Mouse (Mus musculus) liver, embryonic 13.5 days (tissue): ENCODE data around the gene Ccdc154. TPM values are rescaled to one million over a fixed set of nuclear protein-coding genes. Genes with fewer than 3 reads are reported as not detected.

Experiments
- ATAC-seq: fragments of 200-750 bp; cut with Nextera tagmentation; 2 replicates; pipeline ENCODE4 v1.8.0; 2017; ENCODE audit warnings: low read depth, mild to moderate bottlenecking, moderate number of reproducible peaks, moderate library complexity
- DNase-seq: peaks from one replicate; pipeline ENCODE4 v3.0.0; 2022
- H3K27ac ChIP-seq: fragments of 300-500 bp; sonication (generic); 2 replicates; pipeline ENCODE4 v1.5.1; 2015; ENCODE audit warnings: moderate library complexity, mild to moderate bottlenecking, inconsistent platforms
- H3K27me3 ChIP-seq: fragments of 300-500 bp; sonication (generic); 2 replicates; pipeline ENCODE4 v1.6.1; 2015; ENCODE audit warnings: mild to moderate bottlenecking, inconsistent platforms
- H3K36me3 ChIP-seq: fragments of 300-500 bp; sonication (generic); 2 replicates; pipeline ENCODE4 v1.6.1; 2015; ENCODE audit warnings: mild to moderate bottlenecking, inconsistent platforms
- H3K4me1 ChIP-seq: fragments of 300-500 bp; sonication (generic); replicated peaks from 2 replicates; pipeline ENCODE4 v1.6.1; 2015; ENCODE audit warnings: inconsistent platforms
- H3K4me2 ChIP-seq: fragments of 300-500 bp; sonication (generic); 2 replicates; pipeline ENCODE4 v1.6.1; 2015; ENCODE audit warnings: inconsistent platforms, mild to moderate bottlenecking, moderate library complexity
- H3K4me3 ChIP-seq: fragments of 300-500 bp; sonication (generic); replicated peaks from 2 replicates; pipeline ENCODE4 v1.5.1; 2015; ENCODE audit warnings: mild to moderate bottlenecking, inconsistent platforms
- H3K9ac ChIP-seq: fragments of 300-500 bp; sonication (generic); 2 replicates; pipeline ENCODE4 v1.6.1; 2015; ENCODE audit warnings: mild to moderate bottlenecking, inconsistent platforms
- H3K9me3 ChIP-seq: fragments of 300-500 bp; sonication (generic); replicated peaks from 2 replicates; pipeline ENCODE4 v1.6.1; 2016; ENCODE audit warnings: inconsistent platforms
- WGBS: fragments of 180-500 bp; shearing (Covaris S2); methylation state at CpG from one replicate; pipeline ENCODE4 v1.1.7; 2015; ENCODE audit not compliant: insufficient replicate concordance; 5-methylcytosine and 5-hydroxymethylcytosine counted together
- polyA plus RNA-seq: library from polyadenylated mRNA; unstranded; fragments of >200 nt; fragmentation: Nextera tagmentation; extraction: Ambion mirVana; gene quantifications from 2 replicates; pipeline ENCODE4 v1.2.1, GENCODE M21; 2015

Ccdc154 gene
- polyA plus RNA-seq, 1 experiment from 2014 or later, result not detected

- Histone ChIP-seq H3K4me2 (peak overlapping the region; percentile 3; the same call in 1 of the 2 replicates), H3K9ac (0 out of 2 replicates have a peak overlapping the region, but pooled peaks have one; percentile 84), H3K4me3 (no peak overlapping the region), H3K4me1 (peaks cover 47% of the 10 kb centered on the region), H3K36me3 (peaks cover 4% of the 10 kb centered on the region; the same call in 1 of the 2 replicates), H3K9me3 (no peaks in the 10 kb centered on the region), H3K27me3 (no peaks in the 10 kb centered on the region), H3K27ac (no peak overlapping the region)
- ATAC-seq (no peak), DNase-seq (no peak)
- 77% methylated on average over 6 of the region's 6 CpGs for WGBS
Observed at GRCm38 (mm10) chr17:25135622-25136021, 26.6 kb upstream of the Ccdc154 start.

DNA sequence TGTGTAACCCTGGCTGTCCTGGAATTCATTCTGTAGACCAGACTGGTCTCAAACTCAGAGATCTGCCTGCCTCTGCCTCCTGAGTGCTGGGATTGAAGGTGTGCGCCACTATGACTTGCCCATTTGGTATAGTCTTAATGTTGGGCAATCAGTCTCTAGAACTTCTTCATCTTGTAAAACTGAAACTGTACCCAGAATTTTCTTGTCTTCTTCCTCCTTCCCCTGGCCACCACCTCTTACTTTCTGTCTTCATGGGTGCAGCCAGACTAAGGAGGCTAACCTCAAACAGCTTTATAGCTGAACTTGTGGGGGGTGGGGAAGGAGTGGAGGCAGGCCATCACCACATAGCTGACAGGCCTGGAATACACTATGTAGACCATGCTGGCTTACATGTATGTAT lies 23.5 kb upstream of the Ccdc154 start:
- no peaks in the 10 kb centered on the region for H3K27me3 ChIP-seq
- peak overlapping the region; percentile 0; the same call in 1 of the 2 replicates for H3K27ac ChIP-seq
- no peaks in the 10 kb centered on the region for H3K9me3 ChIP-seq
- ATAC-seq (no peak), DNase-seq (no peak)
- H3K4me3 ChIP-seq, result no peak overlapping the region
- peaks cover 4% of the 10 kb centered on the region; the same call in 1 of the 2 replicates for H3K36me3 ChIP-seq
- no peak overlapping the region for H3K4me2 ChIP-seq
- no peak overlapping the region for H3K9ac ChIP-seq
- WGBS, result 88% methylated on average over 1 of the region's 1 CpGs
- peaks cover 41% of the 10 kb centered on the region for H3K4me1 ChIP-seq

GRCm38 (mm10) chr17:25139960-25140359 lies 22.3 kb upstream of the Ccdc154 start:
- H3K9ac ChIP-seq, result no peak overlapping the region
- no peak overlapping the region for H3K4me3 ChIP-seq
- no peaks in the 10 kb centered on the region for H3K27me3 ChIP-seq
- DNase-seq (no peak), ATAC-seq (no peak)
- peaks cover 31% of the 10 kb centered on the region for H3K4me1 ChIP-seq
- no peak overlapping the region for H3K4me2 ChIP-seq
- 73% methylated on average over 4 of the region's 4 CpGs for WGBS
- H3K27ac ChIP-seq, result no peak overlapping the region
- H3K9me3 ChIP-seq, result no peaks in the 10 kb centered on the region
- H3K36me3 ChIP-seq, result peaks cover 12% of the 10 kb centered on the region

DNA sequence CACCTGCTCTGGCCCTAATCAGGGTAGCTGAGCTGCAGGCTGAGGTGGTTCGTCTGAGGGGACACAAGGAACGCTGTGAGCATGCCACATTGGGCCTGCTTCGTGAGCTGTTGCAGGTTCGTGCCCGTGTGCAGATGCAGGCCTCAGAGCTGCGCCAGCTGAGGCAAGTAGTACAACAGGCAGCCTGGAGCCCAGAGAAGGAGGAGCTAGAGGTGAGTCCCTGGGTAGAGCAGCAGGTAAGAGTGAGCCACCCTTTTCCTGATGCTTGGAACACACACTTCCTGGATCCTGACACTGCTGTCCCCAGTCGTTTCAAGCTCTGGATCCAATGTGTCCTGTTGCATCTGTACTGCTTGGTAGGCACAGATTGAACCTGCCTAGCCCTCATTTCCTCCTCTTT lies 1.1 kb downstream of the Ccdc154 start:
- peaks cover 27% of the 10 kb centered on the region for H3K36me3 ChIP-seq
- H3K4me3 ChIP-seq, result no peak overlapping the region
- DNase-seq (no peak), ATAC-seq (no peak)
- H3K27me3 ChIP-seq, result peaks cover 2% of the 10 kb centered on the region; the same call in 1 of the 2 replicates
- 63% methylated on average over 7 of the region's 7 CpGs for WGBS
- no peaks in the 10 kb centered on the region for H3K9me3 ChIP-seq
- H3K4me2 ChIP-seq, result no peak overlapping the region
- no peak overlapping the region for H3K27ac ChIP-seq
- no peak overlapping the region for H3K9ac ChIP-seq
- no peaks in the 10 kb centered on the region for H3K4me1 ChIP-seq

- WGBS, result 70% methylated on average over 3 of the region's 3 CpGs
- H3K4me1 ChIP-seq, result no peaks in the 10 kb centered on the region
- no peak for DNase-seq
Observed at GRCm38 (mm10) chr17:25164770-25165169, 2.5 kb downstream of the Ccdc154 start.

GRCm38 (mm10) chr17:25165970-25166671 lies 3.9 kb downstream of the Ccdc154 start:
- H3K36me3 ChIP-seq, result 0 out of 2 replicates have a peak, but pooled peaks cover 3% of the 10 kb centered on the region
- WGBS, result 44% methylated on average over 6 of the region's 6 CpGs
- peaks cover 7% of the 10 kb centered on the region; the same call in 1 of the 2 replicates for H3K27me3 ChIP-seq
- no peak overlapping the region for H3K4me3 ChIP-seq
- H3K9me3 ChIP-seq, result no peaks in the 10 kb centered on the region
- H3K27ac ChIP-seq, result no peak overlapping the region
- no peaks in the 10 kb centered on the region for H3K4me1 ChIP-seq
- ATAC-seq (no peak), DNase-seq (no peak)
- H3K4me2 ChIP-seq, result no peak overlapping the region
- H3K9ac ChIP-seq, result no peak overlapping the region

More at GRCm38 (mm10) chr17:25164770-25165169, 2.5 kb downstream of the Ccdc154 start:
- Histone ChIP-seq H3K9me3 (no peaks in the 10 kb centered on the region), H3K4me3 (no peak overlapping the region), H3K9ac (no peak overlapping the region), H3K4me2 (no peak overlapping the region), H3K36me3 (peaks cover 17% of the 10 kb centered on the region), H3K27ac (no peak overlapping the region), H3K27me3 (peaks cover 2% of the 10 kb centered on the region; the same call in 1 of the 2 replicates)
- no peak for ATAC-seq

- H3K4me2 ChIP-seq, result no peak overlapping the region
- DNase-seq (no peak), ATAC-seq (no peak)
- no peaks in the 10 kb centered on the region for H3K36me3 ChIP-seq
- no peak overlapping the region for H3K27ac ChIP-seq
- peaks cover 12% of the 10 kb centered on the region for H3K27me3 ChIP-seq
- 83% methylated on average over 2 of the region's 2 CpGs for WGBS
- no peak overlapping the region for H3K4me3 ChIP-seq
- H3K4me1 ChIP-seq, result no peaks in the 10 kb centered on the region
- H3K9me3 ChIP-seq, result no peaks in the 10 kb centered on the region
- no peak overlapping the region for H3K9ac ChIP-seq
Observed at GRCm38 (mm10) chr17:25169706-25170105, 7.4 kb downstream of the Ccdc154 start.

DNA sequence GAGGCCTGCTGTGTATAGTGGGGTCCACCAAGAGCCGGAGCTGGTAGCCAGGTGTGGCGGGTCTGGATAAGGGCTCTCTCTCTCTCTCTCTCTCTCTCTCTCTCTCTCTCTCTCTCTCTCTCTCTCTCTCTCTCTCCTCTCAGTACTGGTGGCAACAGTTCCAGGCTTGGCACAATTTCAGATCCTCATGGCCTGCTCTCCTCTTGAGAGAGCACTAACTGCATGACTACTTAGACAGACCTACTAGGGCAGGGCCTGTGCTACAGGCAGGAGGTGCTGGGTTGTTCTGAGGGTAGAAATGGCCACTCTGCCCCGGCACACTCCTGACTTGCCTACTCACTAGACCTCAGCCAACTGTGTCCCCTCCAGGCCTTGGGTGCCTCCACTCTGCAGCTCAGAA lies 10.3 kb downstream of the Ccdc154 start:
- H3K4me1 ChIP-seq, result peaks cover 12% of the 10 kb centered on the region
- H3K27ac ChIP-seq, result no peak overlapping the region
- no peak overlapping the region for H3K9ac ChIP-seq
- no peaks in the 10 kb centered on the region for H3K36me3 ChIP-seq
- DNase-seq, result no peak
- 78% methylated on average over 3 of the region's 3 CpGs for WGBS
- peaks cover 28% of the 10 kb centered on the region for H3K27me3 ChIP-seq
- H3K4me2 ChIP-seq, result no peak overlapping the region
- ATAC-seq, result no peak
- H3K9me3 ChIP-seq, result no peaks in the 10 kb centered on the region
- no peak overlapping the region for H3K4me3 ChIP-seq

DNA sequence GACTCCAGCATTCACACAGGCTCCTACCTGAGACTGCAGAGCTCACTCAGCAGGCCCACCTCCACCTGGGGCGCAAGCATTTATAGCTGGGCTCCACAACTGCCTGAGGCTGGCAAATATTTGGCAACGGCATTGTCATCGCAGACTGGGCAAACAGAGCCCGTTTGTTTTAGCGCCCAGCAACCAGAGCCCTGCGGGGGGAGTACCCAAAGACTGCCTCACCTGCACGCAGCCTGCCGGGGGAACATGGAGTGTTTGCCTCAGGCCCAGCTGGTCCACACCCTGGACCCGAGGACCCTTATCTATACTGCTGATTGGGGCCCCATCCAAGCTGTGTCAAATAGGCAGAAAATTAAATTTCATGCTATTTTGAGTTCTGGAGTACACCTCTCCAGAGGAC lies 13.2 kb downstream of the Ccdc154 start, which contains the start of gene Gm38655:
TSS of gene Gm38655 (minus strand) at position 61 of the 400 bp plus-strand sequence.
- 51% methylated on average over 9 of the region's 9 CpGs for WGBS
- peak within 1 kb of the TSS; percentile 23 for H3K4me2 ChIP-seq
- H3K27ac ChIP-seq, result no peak within 1 kb of the TSS
- H3K36me3 ChIP-seq, result no peaks in the 10 kb centered on the region
- H3K27me3 ChIP-seq, result peaks cover 44% of the 10 kb centered on the region
- ATAC-seq (no peak), DNase-seq (no peak)
- no peaks in the 10 kb centered on the region for H3K9me3 ChIP-seq
- H3K9ac ChIP-seq, result 0 out of 2 replicates have a peak within 1 kb of the TSS, but pooled peaks have one; percentile 3
- H3K4me1 ChIP-seq, result peaks cover 12% of the 10 kb centered on the region
- no peak within 1 kb of the TSS for H3K4me3 ChIP-seq

- H3K9ac ChIP-seq, result peak overlapping the region; percentile 87
- no peak for ATAC-seq
- no peaks in the 10 kb centered on the region for H3K9me3 ChIP-seq
- H3K4me1 ChIP-seq, result peaks cover 46% of the 10 kb centered on the region
- 0 out of 2 replicates have a peak, but pooled peaks cover 3% of the 10 kb centered on the region for H3K36me3 ChIP-seq
- H3K4me2 ChIP-seq, result peak overlapping the region; percentile 95
- peak overlapping the region; percentile 85 for H3K4me3 ChIP-seq
- H3K27me3 ChIP-seq, result 0 out of 2 replicates have a peak, but pooled peaks cover 23% of the 10 kb centered on the region
- no peak overlapping the region for H3K27ac ChIP-seq
- no peak for DNase-seq
Observed at GRCm38 (mm10) chr17:25183232-25183631, 21.0 kb downstream of the Ccdc154 start.

DNA sequence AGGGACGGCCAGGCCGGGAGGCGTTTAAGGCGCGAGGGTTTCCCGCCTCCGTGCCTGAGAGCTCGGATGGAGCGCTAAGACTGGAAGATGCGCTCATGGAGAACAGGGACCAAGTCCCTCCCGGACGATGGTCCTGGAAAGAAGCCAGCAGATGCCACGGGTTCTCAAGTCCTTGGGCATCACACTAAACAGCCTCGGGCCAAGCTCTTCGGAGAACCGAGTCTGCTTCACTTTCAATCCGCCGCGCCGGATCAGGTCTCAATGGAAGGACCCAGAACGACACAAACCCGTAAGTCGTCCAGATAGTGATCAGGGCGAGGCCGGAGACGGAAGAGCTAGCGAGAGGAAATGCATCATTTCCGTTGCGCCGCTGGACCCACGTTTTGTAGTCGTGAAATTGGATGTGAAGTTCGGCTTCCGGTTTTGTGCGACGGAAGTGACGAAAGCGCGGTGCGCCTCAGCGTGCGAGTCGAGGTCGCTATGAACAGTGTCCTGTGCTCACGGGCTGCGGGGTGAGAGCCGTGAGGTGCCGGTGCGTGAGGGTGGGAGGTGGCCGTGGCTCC lies 21.9 kb downstream of the Ccdc154 start, which contains the start of gene BC003965:
TSS of gene BC003965 (plus strand) at position 426 of the 563 bp plus-strand sequence.
- peaks cover 53% of the 10 kb centered on the region for H3K4me1 ChIP-seq
- peak within 1 kb of the TSS; percentile 87 for H3K9ac ChIP-seq
- H3K4me2 ChIP-seq, result peak within 1 kb of the TSS; percentile 95
- DNase-seq (peak; percentile 92), ATAC-seq (peak; percentile 83)
- under 1% methylated on average over 50 of the region's 50 CpGs for WGBS
- H3K9me3 ChIP-seq, result no peaks in the 10 kb centered on the region
- peak within 1 kb of the TSS; percentile 85 for H3K4me3 ChIP-seq
- 0 out of 2 replicates have a peak, but pooled peaks cover 21% of the 10 kb centered on the region for H3K27me3 ChIP-seq
- H3K27ac ChIP-seq, result peak within 1 kb of the TSS; percentile 90
- 0 out of 2 replicates have a peak, but pooled peaks cover 3% of the 10 kb centered on the region for H3K36me3 ChIP-seq
